Mouse (Mus musculus): ENCODE results near the gene Pxylp1. TPM values are rescaled to one million over a fixed set of nuclear protein-coding genes. Genes with fewer than 3 reads are reported as not detected.

The Pxylp1 gene
- polyA plus RNA-seq, 1 experiment from 2014 or later: 34.7 TPM

Other genes with a start within 250 kb of the Pxylp1 start
- 17.1 and 18.1 TPM in 2 replicates for gene Zbtb38, start 139.8 kb downstream of the Pxylp1 start, polyA plus RNA-seq (2014; fragmentation: Nextera tagmentation; extraction: Ambion mirVana)
- gene Spsb4, start 126.2 kb upstream of the Pxylp1 start, polyA plus RNA-seq (2014; fragmentation: Nextera tagmentation; extraction: Ambion mirVana): 12.6 and 15.0 TPM in 2 replicates
- gene Slc25a36, start 218.5 kb upstream of the Pxylp1 start, polyA plus RNA-seq (2014; fragmentation: Nextera tagmentation; extraction: Ambion mirVana): 72.6 and 100 TPM in 2 replicates